Comparison of ENCODE assay signal across 7 mouse cellular contexts in the genomic region with DNA sequence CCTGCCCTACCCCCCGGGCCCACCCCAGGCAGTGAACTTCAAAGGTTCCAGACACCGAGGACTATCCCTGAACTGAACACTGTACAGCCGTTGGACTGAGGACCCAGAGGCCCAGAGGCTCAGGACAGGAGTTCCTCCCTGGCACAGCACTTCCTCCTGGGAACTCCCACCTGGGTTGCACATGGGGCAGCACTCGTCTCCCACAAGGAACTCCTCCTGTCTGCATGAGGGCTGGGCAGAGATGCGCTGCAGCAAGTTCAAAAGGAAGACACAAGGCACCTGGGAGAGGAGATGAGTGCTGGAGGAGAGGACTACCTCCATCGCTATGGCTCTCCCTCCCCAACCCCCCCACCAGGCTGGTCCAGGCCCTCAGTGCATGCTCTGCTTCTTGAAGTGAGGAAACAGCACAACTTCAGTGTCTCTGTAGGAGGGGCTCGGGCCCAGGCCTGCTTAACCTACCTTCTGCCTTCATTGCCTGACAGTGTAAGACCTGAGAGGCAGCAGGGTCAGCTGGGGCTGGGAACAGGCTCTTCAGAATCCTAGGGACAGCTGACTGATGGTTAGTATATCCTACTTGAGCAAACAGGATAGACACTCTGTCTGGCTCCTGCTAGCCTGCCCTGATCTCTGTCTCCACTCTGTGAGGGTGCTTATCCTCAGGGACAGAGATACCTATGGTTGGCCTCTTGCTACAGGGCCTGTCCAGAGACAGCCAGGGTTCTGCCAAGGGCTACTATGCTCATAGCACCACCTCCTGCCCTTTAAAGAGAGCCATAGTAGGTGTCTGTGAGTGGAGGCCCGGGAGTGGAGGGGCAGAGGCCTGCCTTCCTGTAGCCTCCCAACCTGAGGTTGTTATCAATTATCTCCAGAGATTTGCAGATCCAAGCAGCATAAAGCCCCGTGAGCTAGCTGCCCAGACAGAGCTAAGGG. TPM values are rescaled to one million over a fixed set of nuclear protein-coding genes. Genes with fewer than 3 reads are reported as not detected.
A peak's percentile ranks its signal among the peaks of the same experiment; 100 is the strongest.
DNase-seq lines count a peak whose midpoint lies in the region; ATAC-seq and TF ChIP-seq lines count a peak whose summit lies in the region.

No protein-coding gene starts in this region.

- H3K79me2 ChIP-seq in liver, adult 2 months (ENCODE audit: control insufficient read depth, insufficient read depth, low read length): no peaks in the 10 kb centered on the region; the same call in 1 of the 2 replicates

- H3K9ac ChIP-seq in lung, embryonic 15.5 days: peak overlapping the region; percentile 11; the same call in 1 of the 2 replicates
- H3K9ac ChIP-seq in liver, adult 2 months (ENCODE audit: low read depth, low read length): peak overlapping the region; percentile 78
- peak overlapping the region; percentile 55 for H3K9ac ChIP-seq in stomach, postnatal 0 days (ENCODE audit: low read length)

- H3K36me3 ChIP-seq in lung, embryonic 15.5 days: no peaks in the 10 kb centered on the region
- no peaks in the 10 kb centered on the region for H3K36me3 ChIP-seq in liver, adult 2 months (ENCODE audit: control insufficient read depth, insufficient read depth, low read length)
- no peaks in the 10 kb centered on the region for H3K36me3 ChIP-seq in stomach, postnatal 0 days (ENCODE audit: control insufficient read depth, insufficient read depth, low read length)

- ATAC-seq in lung, embryonic 15.5 days (ENCODE audit: borderline replicate concordance, extremely low read depth, low FRiP score, low TSS enrichment): 0 out of 2 replicates have a peak, but pooled peaks have one; percentile 5
- peak; percentile 20 for ATAC-seq in erythroblast, adult 5-6 weeks (replicated peaks; ENCODE audit: low FRiP score, poor library complexity, severe bottlenecking)
- peak; percentile 28; the same call in 1 of the 2 replicates for ATAC-seq in stomach, postnatal 0 days (ENCODE audit: low FRiP score, low TSS enrichment)

- H3K4me1 ChIP-seq in lung, embryonic 15.5 days: peaks cover 17% of the 10 kb centered on the region
- H3K4me1 ChIP-seq in liver, adult 2 months (ENCODE audit: control insufficient read depth, insufficient read depth, low read length): peaks cover 14% of the 10 kb centered on the region
- peaks cover 3% of the 10 kb centered on the region; the same call in 1 of the 2 replicates for H3K4me1 ChIP-seq in stomach, postnatal 0 days (replicated peaks; ENCODE audit: control insufficient read depth, insufficient read depth)

- no peak for TF ChIP-seq CTCF in liver, adult 2 months (IDR thresholded peaks at IDR 0.05; ENCODE audit: low read depth, low read length)
- no peak for TF ChIP-seq CTCF in stomach, postnatal 0 days (IDR thresholded peaks at IDR 0.05; ENCODE audit: low read depth)

- no peak for TF ChIP-seq POLR2A in liver, adult 2 months (IDR thresholded peaks at IDR 0.05; ENCODE audit: extremely low read depth, insufficient read depth, low read length)

- H3K27me3 ChIP-seq in lung, embryonic 15.5 days: no peaks in the 10 kb centered on the region
- no peaks in the 10 kb centered on the region for H3K27me3 ChIP-seq in liver, adult 2 months (ENCODE audit: control insufficient read depth, insufficient read depth, low read length)
- H3K27me3 ChIP-seq in stomach, postnatal 0 days (ENCODE audit: control insufficient read depth, insufficient read depth, low read length): no peaks in the 10 kb centered on the region

- peak overlapping the region; percentile 46 for H3K4me2 ChIP-seq in lung, embryonic 15.5 days
- peak overlapping the region; percentile 62 for H3K4me2 ChIP-seq in stomach, postnatal 0 days (replicated peaks; ENCODE audit: low read depth)

- TF ChIP-seq EP300 in stomach, postnatal 0 days (optimal IDR thresholded peaks at IDR 0.05): no peak

- no peaks in the 10 kb centered on the region for H3K9me3 ChIP-seq in lung, embryonic 15.5 days
- no peaks in the 10 kb centered on the region for H3K9me3 ChIP-seq in stomach, postnatal 0 days (ENCODE audit: control insufficient read depth, low read length)

- peak overlapping the region; percentile 25 for H3K4me3 ChIP-seq in lung, embryonic 15.5 days
- peak overlapping the region; percentile 72 for H3K4me3 ChIP-seq in liver, adult 2 months (ENCODE audit: insufficient read depth, low read depth, low read length)
- H3K4me3 ChIP-seq in stomach, postnatal 0 days (ENCODE audit: low read depth, low read length): peak overlapping the region; percentile 38

- peak overlapping the region; percentile 63 for H3K27ac ChIP-seq in lung, embryonic 15.5 days
- peak overlapping the region; percentile 85 for H3K27ac ChIP-seq in liver, adult 2 months (replicated peaks; ENCODE audit: insufficient read depth, low read depth, low read length)
- peak overlapping the region; percentile 71 for H3K27ac ChIP-seq in stomach, postnatal 0 days (replicated peaks)

- 55% methylated on average over 9 of the region's 9 CpGs for WGBS in lung, embryonic 15.5 days
- 50% methylated on average over 9 of the region's 9 CpGs for WGBS in liver, adult 2 months
- WGBS in stomach, postnatal 0 days: 56% methylated on average over 9 of the region's 9 CpGs

- no peak for DNase-seq in lung, postnatal 10 days
- DNase-seq in liver, adult 2 months (ENCODE audit: extremely low read depth, low read depth, low spot score): peak; percentile 31
- no peak for DNase-seq in stomach, postnatal 0 days (ENCODE audit: low spot score)
- DNase-seq in embryo, embryonic 11 days: no peak
- DNase-seq in layer of hippocampus, postnatal 14 days (ENCODE audit: low spot score in 2 of 2): no peak

RNA-seq across cellular contexts. Expression of gene Tnfrsf14, which starts 1.1 kb away (rescaled TPM):
- 1.3 and 1.9 TPM in 2 replicates for polyA plus RNA-seq in lung, embryonic 15.5 days (2015; fragmentation: Nextera tagmentation; extraction: Ambion mirVana)
- total RNA-seq in erythroblast, adult 5-6 weeks (2015; ENCODE audit: low replicate concordance): 634 and 677 TPM in 2 replicates
- total RNA-seq in erythroblast, adult 5-6 weeks (2017; ENCODE audit: low replicate concordance): 775 and 846 TPM in 2 replicates
- 11.2 and 14.4 TPM in 2 replicates for total RNA-seq in liver, adult 2 months (2014; rRNA removed)
- polyA plus RNA-seq in liver, adult 2 months (2012; rRNA removed): 25.9 and 55.6 TPM in 2 replicates
- polyA plus RNA-seq in stomach, postnatal 0 days (2015; fragmentation: Nextera tagmentation; extraction: Ambion mirVana): 0.61 TPM in 2 replicates
- 1 to 10 TPM in 1 of 2 experiments, under 1 TPM in 1; 0.81 to 1.1 TPM for total RNA-seq in layer of hippocampus, postnatal 14 days (2021)

RNA-seq across cellular contexts. Expression of gene Fam213b, which starts 28.3 kb away (rescaled TPM):
- 36.4 and 41.5 TPM in 2 replicates for polyA plus RNA-seq in lung, embryonic 15.5 days (2015; fragmentation: Nextera tagmentation; extraction: Ambion mirVana)
- total RNA-seq in erythroblast, adult 5-6 weeks (2015; ENCODE audit: low replicate concordance): 3.6 and 8.8 TPM in 2 replicates
- total RNA-seq in erythroblast, adult 5-6 weeks (2017; ENCODE audit: low replicate concordance): 2.3 and 2.5 TPM in 2 replicates
- 14.8 and 15.2 TPM in 2 replicates for total RNA-seq in liver, adult 2 months (2014; rRNA removed)
- polyA plus RNA-seq in liver, adult 2 months (2012; rRNA removed): 23.3 and 35.3 TPM in 2 replicates
- polyA plus RNA-seq in stomach, postnatal 0 days (2015; fragmentation: Nextera tagmentation; extraction: Ambion mirVana): 62.1 and 65.4 TPM in 2 replicates
- 10 to 100 TPM; 34.2 to 40.9 TPM for total RNA-seq in layer of hippocampus, postnatal 14 days (2021)

RNA-seq across cellular contexts. Expression of gene Hes5, which starts 33.5 kb away (rescaled TPM):
- polyA plus RNA-seq in lung, embryonic 15.5 days (2015; fragmentation: Nextera tagmentation; extraction: Ambion mirVana): 0.29 and 0.69 TPM in 2 replicates
- total RNA-seq in erythroblast, adult 5-6 weeks (2015; ENCODE audit: low replicate concordance): not detected in 2 replicates
- total RNA-seq in erythroblast, adult 5-6 weeks (2017; ENCODE audit: low replicate concordance): not detected in 2 replicates
- not detected in 2 replicates for total RNA-seq in liver, adult 2 months (2014; rRNA removed)
- not detected in 2 replicates for polyA plus RNA-seq in liver, adult 2 months (2012; rRNA removed)
- 0.24 and 0.36 TPM in 2 replicates for polyA plus RNA-seq in stomach, postnatal 0 days (2015; fragmentation: Nextera tagmentation; extraction: Ambion mirVana)
- 10 to 100 TPM; 36.2 to 37.0 TPM for total RNA-seq in layer of hippocampus, postnatal 14 days (2021)

RNA-seq across cellular contexts. Expression of gene Pank4, which starts 36.7 kb away (rescaled TPM):
- polyA plus RNA-seq in lung, embryonic 15.5 days (2015; fragmentation: Nextera tagmentation; extraction: Ambion mirVana): 48.0 and 51.0 TPM in 2 replicates
- total RNA-seq in erythroblast, adult 5-6 weeks (2015; ENCODE audit: low replicate concordance): 11.7 and 19.6 TPM in 2 replicates
- 11.1 and 11.2 TPM in 2 replicates for total RNA-seq in erythroblast, adult 5-6 weeks (2017; ENCODE audit: low replicate concordance)
- 13.5 and 13.6 TPM in 2 replicates for total RNA-seq in liver, adult 2 months (2014; rRNA removed)
- polyA plus RNA-seq in liver, adult 2 months (2012; rRNA removed): 13.0 and 19.5 TPM in 2 replicates
- polyA plus RNA-seq in stomach, postnatal 0 days (2015; fragmentation: Nextera tagmentation; extraction: Ambion mirVana): 14.8 and 14.9 TPM in 2 replicates
- total RNA-seq in layer of hippocampus, postnatal 14 days (2021): 10 to 100 TPM; 29.8 to 35.0 TPM

RNA-seq across cellular contexts. Expression of gene Mmel1, which starts 57.8 kb away (rescaled TPM):
- polyA plus RNA-seq in lung, embryonic 15.5 days (2015; fragmentation: Nextera tagmentation; extraction: Ambion mirVana): 0.10 and 0.26 TPM in 2 replicates
- 1.0 and 4.0 TPM in 2 replicates for total RNA-seq in erythroblast, adult 5-6 weeks (2015; ENCODE audit: low replicate concordance)
- total RNA-seq in erythroblast, adult 5-6 weeks (2017; ENCODE audit: low replicate concordance): 7.1 and 9.9 TPM in 2 replicates
- 0.07 TPM in 1 of 2 replicates, not detected in the other for total RNA-seq in liver, adult 2 months (2014; rRNA removed)
- polyA plus RNA-seq in liver, adult 2 months (2012; rRNA removed): 0.04 TPM in 1 of 2 replicates, not detected in the other
- not detected in 2 replicates for polyA plus RNA-seq in stomach, postnatal 0 days (2015; fragmentation: Nextera tagmentation; extraction: Ambion mirVana)
- under 1 TPM; 0.33 to 0.41 TPM for total RNA-seq in layer of hippocampus, postnatal 14 days (2021)

Comparison
In these comparisons a context has a peak if more than half of its experiments do, and no peak if none do; other contexts are left out.
1. H3K9ac ChIP-seq: peak in every context shown above with its lines; median percentile 78 in liver, adult 2 months; 55 in stomach, postnatal 0 days; 11 in lung, embryonic 15.5 days.
2. RNA of gene Tnfrsf14, which starts 1.1 kb away (total RNA-seq): 634 to 846 TPM in erythroblast, adult 5-6 weeks; 11.2 to 14.4 TPM in liver, adult 2 months and 0.81 to 1.1 TPM in layer of hippocampus, postnatal 14 days; every median in the first group is over 10 times any median in the second.
3. RNA of gene Hes5, which starts 33.5 kb away (total RNA-seq): 36.2 to 37.0 TPM in layer of hippocampus, postnatal 14 days; not detected in erythroblast, adult 5-6 weeks and not detected in liver, adult 2 months; every median in the first group is over 10 times any median in the second.
4. Peak in every context shown above with its lines, with median percentiles within 50 percentile points of each other: ATAC-seq, H3K27ac ChIP-seq and H3K4me3 ChIP-seq.